Mouse (Mus musculus): ENCODE measurements around the gene Fam189b. TPM values are rescaled to one million over a fixed set of nuclear protein-coding genes. Genes with fewer than 3 reads are reported as not detected.

The Fam189b gene
- polyA plus RNA-seq, 1 experiment = 17.4 TPM

DNA sequence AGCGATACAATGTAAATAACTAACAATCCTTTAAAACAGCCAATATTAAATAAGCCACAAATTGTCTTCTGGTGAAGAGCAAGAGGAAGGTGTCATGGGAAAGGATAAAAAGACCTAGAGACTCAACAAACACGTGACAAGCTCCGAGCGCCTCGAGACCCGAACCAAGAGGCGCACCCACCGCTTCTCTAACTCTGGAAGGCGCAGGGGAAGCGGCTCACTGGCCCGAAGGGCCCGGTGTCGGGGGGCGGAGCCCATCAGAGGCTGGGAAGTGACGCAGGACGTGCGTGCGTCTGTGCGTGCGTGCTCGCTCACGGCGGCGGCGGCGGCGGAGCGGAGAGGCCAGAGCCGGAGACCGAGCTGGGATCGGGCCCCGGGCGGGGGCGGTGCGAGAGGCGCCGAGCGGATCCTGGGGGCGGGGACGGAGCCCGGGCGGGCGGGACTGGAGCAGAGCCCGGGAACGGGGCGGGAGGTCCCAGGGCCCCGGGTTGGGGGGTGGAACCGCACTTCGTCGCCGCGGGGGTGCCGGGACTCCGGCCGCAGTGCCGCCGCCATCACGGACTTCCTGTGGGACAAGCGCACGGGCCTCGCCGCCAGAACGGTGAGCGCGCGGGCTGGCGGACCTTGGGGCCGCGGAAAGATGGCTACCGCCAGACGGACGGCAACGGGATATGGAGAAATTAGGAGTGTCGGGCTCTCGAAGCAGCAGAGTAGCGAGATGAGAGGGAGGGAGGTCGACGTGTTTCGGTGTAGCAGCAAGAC is 18.3 kb upstream of the Fam189b start, which contains the start of gene Clk2:
Gene Clk2, plus strand, starts transcription at position 290 of the 762 bp plus-strand sequence.
- TF ChIP-seq CTCF (IDR thresholded peaks at IDR 0.05; ENCODE audit: low read depth, low read length) (no peak), POLR2A (IDR thresholded peaks at IDR 0.05; ENCODE audit: borderline replicate concordance, low read depth, low read length) (no peak)
- Histone ChIP-seq H3K4me3 (ENCODE audit: insufficient read depth, low read length) (peak within 1 kb of the TSS; percentile 92), H3K4me1 (ENCODE audit: control insufficient read depth, insufficient read depth, low read length) (peaks cover 16% of the 10 kb centered on the region), H3K27ac (ENCODE audit: insufficient read depth, low read depth, low read length) (peak within 1 kb of the TSS; percentile 83)

DNA sequence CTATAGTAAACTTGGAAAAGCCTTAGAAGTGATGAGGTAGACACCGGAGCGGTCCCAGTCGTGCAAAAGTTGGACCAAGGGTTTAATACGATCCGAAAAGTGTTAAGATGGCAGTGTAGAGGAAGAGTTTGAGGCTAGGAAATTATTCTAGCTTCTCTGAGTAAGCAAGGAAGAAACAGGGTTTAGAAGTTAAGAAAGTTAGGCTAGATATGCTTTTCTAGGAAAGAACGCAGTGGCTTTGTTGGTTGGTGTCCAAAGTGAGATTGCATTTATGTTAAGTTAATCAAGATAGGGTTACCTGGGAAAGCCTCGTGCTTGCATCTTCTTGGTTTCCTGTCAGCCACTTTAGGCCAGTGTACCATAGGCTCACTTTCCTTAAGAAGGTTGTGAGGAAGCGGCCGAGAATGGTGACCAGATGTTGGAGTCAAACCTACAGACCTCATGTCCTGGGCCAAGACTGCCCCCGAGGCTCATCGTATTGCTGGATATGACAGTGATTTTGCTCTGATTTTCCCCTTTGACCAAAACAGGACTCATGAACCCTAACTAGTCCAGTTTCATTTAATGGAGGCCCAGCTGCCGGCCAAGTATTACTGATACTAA is 17.6 kb upstream of the Fam189b start:
- Histone ChIP-seq H3K4me1 (ENCODE audit: control insufficient read depth, insufficient read depth, low read length) (peaks cover 16% of the 10 kb centered on the region), H3K27ac (ENCODE audit: insufficient read depth, low read depth, low read length) (peak overlapping the region; percentile 71), H3K4me3 (ENCODE audit: insufficient read depth, low read length) (peak overlapping the region; percentile 92)
- TF ChIP-seq CTCF (IDR thresholded peaks at IDR 0.05; ENCODE audit: low read depth, low read length) = no peak
- TF ChIP-seq POLR2A (IDR thresholded peaks at IDR 0.05; ENCODE audit: borderline replicate concordance, low read depth, low read length) = no peak

DNA sequence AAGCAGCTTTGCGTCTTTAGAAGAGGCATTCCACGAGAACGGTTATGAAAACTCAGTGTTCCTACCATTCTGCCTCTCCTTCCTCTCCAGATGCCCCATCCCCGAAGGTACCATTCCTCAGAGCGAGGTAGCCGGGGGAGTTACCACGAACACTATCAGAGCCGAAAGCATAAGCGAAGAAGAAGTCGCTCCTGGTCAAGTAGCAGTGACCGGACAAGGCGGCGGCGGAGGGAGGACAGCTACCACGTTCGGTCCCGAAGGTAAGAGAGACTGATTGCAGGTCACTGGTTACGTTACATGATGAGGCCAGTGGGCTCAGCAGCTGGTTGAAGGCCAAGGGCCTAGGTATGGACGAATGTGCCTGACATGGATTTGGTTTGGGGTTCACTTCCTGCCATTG is 16.0 kb upstream of the Fam189b start:
- TF ChIP-seq POLR2A (IDR thresholded peaks at IDR 0.05; ENCODE audit: borderline replicate concordance, low read depth, low read length) (no peak), CTCF (IDR thresholded peaks at IDR 0.05; ENCODE audit: low read depth, low read length) (no peak)
- peaks cover 16% of the 10 kb centered on the region for H3K4me1 ChIP-seq (ENCODE audit: control insufficient read depth, insufficient read depth, low read length)
- no peak overlapping the region for H3K4me3 ChIP-seq (ENCODE audit: insufficient read depth, low read length)
- H3K27ac ChIP-seq (ENCODE audit: insufficient read depth, low read depth, low read length) = no peak overlapping the region

DNA sequence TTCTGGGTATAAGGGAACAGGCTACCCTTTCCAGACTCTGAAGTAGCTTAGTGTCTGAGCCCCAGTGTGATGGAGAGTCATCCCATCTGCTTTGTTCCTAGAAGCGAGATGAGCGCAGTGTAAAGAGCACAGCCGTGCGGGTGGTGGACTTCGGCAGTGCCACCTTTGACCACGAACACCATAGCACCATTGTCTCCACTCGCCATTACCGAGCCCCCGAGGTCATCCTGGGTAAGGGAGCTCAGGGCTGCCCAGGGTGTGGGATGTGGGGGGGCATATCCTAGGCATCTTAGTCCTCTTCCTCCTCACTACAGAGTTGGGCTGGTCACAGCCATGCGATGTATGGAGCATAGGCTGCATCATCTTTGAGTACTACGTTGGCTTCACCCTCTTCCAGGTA is 8.1 kb upstream of the Fam189b start:
- no peak overlapping the region for H3K4me3 ChIP-seq (ENCODE audit: insufficient read depth, low read length)
- TF ChIP-seq CTCF (IDR thresholded peaks at IDR 0.05; ENCODE audit: low read depth, low read length) (no peak), POLR2A (IDR thresholded peaks at IDR 0.05; ENCODE audit: borderline replicate concordance, low read depth, low read length) (no peak)
- H3K4me1 ChIP-seq (ENCODE audit: control insufficient read depth, insufficient read depth, low read length) = peaks cover 7% of the 10 kb centered on the region
- no peak overlapping the region for H3K27ac ChIP-seq (ENCODE audit: insufficient read depth, low read depth, low read length)

DNA sequence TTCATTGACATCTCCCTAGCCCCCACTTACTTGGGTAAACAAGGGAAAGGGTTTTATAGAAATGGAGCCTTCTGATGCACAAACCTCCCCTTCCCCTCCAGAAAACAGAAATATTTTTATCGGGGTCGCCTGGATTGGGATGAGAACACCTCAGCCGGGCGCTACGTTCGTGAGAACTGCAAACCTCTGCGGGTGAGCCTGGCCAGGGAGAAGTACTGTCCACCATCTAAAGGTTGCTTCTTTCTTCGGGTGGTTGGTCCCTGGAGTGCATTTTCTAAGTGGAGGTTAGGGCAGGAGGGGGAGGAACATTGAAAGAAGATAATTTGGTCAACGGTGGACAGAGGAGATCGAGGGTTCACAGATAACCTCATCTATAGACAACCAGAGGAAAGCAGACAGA is 7.4 kb upstream of the Fam189b start:
- no peak overlapping the region for H3K27ac ChIP-seq (ENCODE audit: insufficient read depth, low read depth, low read length)
- no peak overlapping the region for H3K4me3 ChIP-seq (ENCODE audit: insufficient read depth, low read length)
- peaks cover 7% of the 10 kb centered on the region for H3K4me1 ChIP-seq (ENCODE audit: control insufficient read depth, insufficient read depth, low read length)
- TF ChIP-seq CTCF (IDR thresholded peaks at IDR 0.05; ENCODE audit: low read depth, low read length) (no peak), POLR2A (IDR thresholded peaks at IDR 0.05; ENCODE audit: borderline replicate concordance, low read depth, low read length) (no peak)

DNA sequence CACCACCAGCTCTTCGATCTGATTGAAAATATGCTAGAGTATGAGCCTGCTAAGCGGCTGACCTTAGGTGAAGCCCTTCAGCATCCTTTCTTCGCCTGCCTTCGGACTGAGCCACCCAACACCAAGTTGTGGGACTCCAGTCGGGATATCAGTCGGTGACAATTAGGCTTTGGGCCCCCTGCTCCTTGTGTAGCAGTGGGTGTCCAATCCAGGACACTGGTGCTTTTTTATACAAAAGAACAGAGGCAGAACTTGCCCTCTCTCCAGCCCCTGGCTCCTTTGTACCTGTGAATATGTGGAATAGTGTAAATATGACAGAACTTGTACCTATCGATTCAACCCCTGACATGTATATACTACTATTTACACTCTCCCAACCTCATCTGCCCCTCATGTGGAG is 6.5 kb upstream of the Fam189b start:
- H3K27ac ChIP-seq (ENCODE audit: insufficient read depth, low read depth, low read length) = peak overlapping the region; percentile 22; the same call in 1 of the 2 replicates
- TF ChIP-seq POLR2A (IDR thresholded peaks at IDR 0.05; ENCODE audit: borderline replicate concordance, low read depth, low read length) (no peak), CTCF (IDR thresholded peaks at IDR 0.05; ENCODE audit: low read depth, low read length) (no peak)

DNA sequence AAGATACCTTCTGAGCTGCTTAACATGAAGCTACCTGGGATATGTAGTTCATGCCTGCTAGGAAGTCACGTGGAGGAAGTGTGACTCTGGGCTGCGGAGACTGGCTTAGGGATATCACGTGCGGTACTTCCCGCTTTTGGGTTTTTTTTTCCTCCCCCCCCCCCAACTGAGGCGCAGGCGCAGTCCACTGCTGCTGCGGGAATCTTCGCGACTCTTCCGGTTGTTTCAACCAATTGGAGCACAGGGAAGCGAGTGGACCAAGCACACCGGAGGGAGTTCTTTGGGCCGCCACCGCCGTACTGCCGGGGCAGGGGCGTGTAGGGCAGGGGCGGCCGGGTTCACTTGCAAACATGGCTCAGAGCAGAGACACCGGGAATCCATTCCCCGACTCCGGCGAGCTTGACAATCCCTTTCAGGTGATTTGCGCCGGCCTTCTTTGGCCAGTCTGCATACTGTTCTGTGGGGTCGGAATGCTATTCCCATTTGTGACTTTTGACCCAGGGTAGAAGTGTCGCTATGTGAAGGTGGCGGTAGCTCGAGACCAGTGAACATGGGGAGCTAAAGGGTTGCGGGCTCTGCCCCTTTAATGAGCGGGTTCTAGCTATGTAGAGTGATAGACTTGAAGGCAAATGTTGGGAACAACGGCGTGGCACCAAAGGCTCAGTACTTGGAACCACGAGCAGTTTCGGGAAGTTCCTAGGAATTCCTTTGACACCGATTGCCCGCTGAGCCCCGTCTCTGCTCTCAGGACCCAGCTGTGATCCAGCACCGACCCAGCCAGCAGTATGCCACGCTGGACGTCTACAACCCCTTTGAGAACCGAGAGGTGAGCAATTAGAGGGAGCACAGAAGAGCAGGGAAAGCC is 5.5 kb upstream of the Fam189b start, which contains the start of gene Scamp3:
Gene Scamp3, plus strand, starts transcription at position 232 of the 865 bp plus-strand sequence.
- Histone ChIP-seq H3K27ac (ENCODE audit: insufficient read depth, low read depth, low read length) (peak within 1 kb of the TSS; percentile 64), H3K4me1 (ENCODE audit: control insufficient read depth, insufficient read depth, low read length) (peaks cover 7% of the 10 kb centered on the region), H3K4me3 (ENCODE audit: insufficient read depth, low read length) (peak within 1 kb of the TSS; percentile 74)
- no peak for TF ChIP-seq CTCF (IDR thresholded peaks at IDR 0.05; ENCODE audit: low read depth, low read length)
- no peak for TF ChIP-seq POLR2A (IDR thresholded peaks at IDR 0.05; ENCODE audit: borderline replicate concordance, low read depth, low read length)

More for the DNA sequence above, 6.5 kb upstream of the Fam189b start:
- Histone ChIP-seq H3K4me1 (ENCODE audit: control insufficient read depth, insufficient read depth, low read length) (peaks cover 7% of the 10 kb centered on the region), H3K4me3 (ENCODE audit: insufficient read depth, low read length) (no peak overlapping the region)

DNA sequence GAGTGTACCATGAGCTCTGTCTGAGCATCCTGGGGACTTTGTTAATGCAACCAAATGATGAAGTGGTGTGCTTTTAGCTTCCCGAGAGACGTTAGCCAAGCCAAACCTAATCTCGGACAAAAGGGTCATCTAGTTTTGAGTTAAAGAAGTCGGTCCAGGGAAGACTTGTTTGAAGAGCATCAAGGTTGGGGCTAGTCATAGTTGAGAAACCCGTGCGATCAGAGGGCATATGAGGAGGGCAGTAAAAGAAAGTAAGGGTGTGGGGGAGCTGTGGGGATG is 4.9 kb upstream of the Fam189b start:
- no peak for TF ChIP-seq CTCF (IDR thresholded peaks at IDR 0.05; ENCODE audit: low read depth, low read length)
- no peak for TF ChIP-seq POLR2A (IDR thresholded peaks at IDR 0.05; ENCODE audit: borderline replicate concordance, low read depth, low read length)
- H3K4me3 ChIP-seq (ENCODE audit: insufficient read depth, low read length) = peak overlapping the region; percentile 74
- H3K27ac ChIP-seq (ENCODE audit: insufficient read depth, low read depth, low read length) = peak overlapping the region; percentile 64
- H3K4me1 ChIP-seq (ENCODE audit: control insufficient read depth, insufficient read depth, low read length) = peaks cover 7% of the 10 kb centered on the region

DNA sequence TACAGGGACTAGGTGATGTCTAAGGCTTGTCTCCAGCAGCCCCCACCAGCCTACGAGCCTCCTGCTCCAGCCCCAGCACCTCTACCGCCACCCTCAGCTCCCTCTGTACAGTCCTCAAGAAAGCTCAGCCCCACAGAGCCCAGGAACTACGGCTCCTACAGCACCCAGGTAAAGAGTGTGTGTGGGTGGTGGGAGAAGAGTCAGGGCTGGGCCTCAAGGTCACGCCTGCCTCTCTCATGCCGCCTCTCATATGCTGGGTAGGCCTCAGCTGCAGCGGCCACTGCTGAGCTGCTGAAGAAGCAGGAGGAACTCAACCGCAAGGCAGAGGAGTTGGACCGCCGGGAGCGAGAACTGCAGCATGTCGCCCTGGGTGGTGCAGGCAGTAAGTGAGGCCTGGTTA is 3.9 kb upstream of the Fam189b start:
- no peak overlapping the region for H3K27ac ChIP-seq (ENCODE audit: insufficient read depth, low read depth, low read length)
- TF ChIP-seq CTCF (IDR thresholded peaks at IDR 0.05; ENCODE audit: low read depth, low read length) (no peak), POLR2A (IDR thresholded peaks at IDR 0.05; ENCODE audit: borderline replicate concordance, low read depth, low read length) (no peak)
- 0 out of 2 replicates have a peak overlapping the region, but pooled peaks have one; percentile 74 for H3K4me3 ChIP-seq (ENCODE audit: insufficient read depth, low read length)
- peaks cover 7% of the 10 kb centered on the region for H3K4me1 ChIP-seq (ENCODE audit: control insufficient read depth, insufficient read depth, low read length)
